Mouse (Mus musculus) hindbrain, embryonic 12.5 days (tissue): Measurements from ENCODE around the gene Kcnip4. TPM values are rescaled to one million over a fixed set of nuclear protein-coding genes. Genes with fewer than 3 reads are reported as not detected.
A peak's percentile ranks its signal among the peaks of the same experiment; 100 is the strongest.

Source experiments
- ATAC-seq: fragments of 200-750 bp; cut with Nextera tagmentation; 2 replicates; pipeline ENCODE4 v1.8.0; 2017; ENCODE audit warnings: moderate TSS enrichment; ENCODE audit not compliant: low FRiP score
- H3K27ac ChIP-seq: fragments of 300-500 bp; sonication (generic); 2 replicates; pipeline ENCODE4 v1.5.1; 2016; ENCODE audit warnings: mild to moderate bottlenecking
- H3K27me3 ChIP-seq: fragments of 300-500 bp; sonication (generic); 2 replicates; pipeline ENCODE4 v1.6.1; 2016; ENCODE audit warnings: mild to moderate bottlenecking
- H3K36me3 ChIP-seq: fragments of 300-500 bp; sonication (generic); 2 replicates; pipeline ENCODE4 v1.6.1; 2016; ENCODE audit warnings: mild to moderate bottlenecking
- H3K4me1 ChIP-seq: fragments of 300-500 bp; sonication (generic); 2 replicates; pipeline ENCODE4 v1.6.1; 2016
- H3K4me2 ChIP-seq: fragments of 300-500 bp; sonication (generic); replicated peaks from 2 replicates; pipeline ENCODE4 v1.6.1; 2016; ENCODE audit warnings: mild to moderate bottlenecking
- H3K4me3 ChIP-seq: fragments of 300-500 bp; sonication (generic); 2 replicates; pipeline ENCODE4 v1.5.1; 2016; ENCODE audit warnings: mild to moderate bottlenecking
- H3K9ac ChIP-seq: fragments of 300-500 bp; sonication (generic); 2 replicates; pipeline ENCODE4 v1.6.1; 2016; ENCODE audit warnings: mild to moderate bottlenecking, moderate library complexity
- H3K9me3 ChIP-seq: fragments of 300-500 bp; sonication (generic); replicated peaks from 2 replicates; pipeline ENCODE4 v1.6.1; 2016; ENCODE audit warnings: mild to moderate bottlenecking
- WGBS: fragments of 180-500 bp; shearing (Covaris S2); methylation state at CpG from one replicate; pipeline ENCODE4 v1.1.7; 2016; 5-methylcytosine and 5-hydroxymethylcytosine counted together
- polyA plus RNA-seq: library from polyadenylated mRNA; unstranded; fragments of >200 nt; fragmentation: Nextera tagmentation; extraction: Ambion mirVana; gene quantifications from 2 replicates; pipeline ENCODE4 v1.2.1, GENCODE M21; 2016

Kcnip4 gene
- polyA plus RNA-seq, 1 experiment from 2014 or later, result 4.8 TPM

DNA sequence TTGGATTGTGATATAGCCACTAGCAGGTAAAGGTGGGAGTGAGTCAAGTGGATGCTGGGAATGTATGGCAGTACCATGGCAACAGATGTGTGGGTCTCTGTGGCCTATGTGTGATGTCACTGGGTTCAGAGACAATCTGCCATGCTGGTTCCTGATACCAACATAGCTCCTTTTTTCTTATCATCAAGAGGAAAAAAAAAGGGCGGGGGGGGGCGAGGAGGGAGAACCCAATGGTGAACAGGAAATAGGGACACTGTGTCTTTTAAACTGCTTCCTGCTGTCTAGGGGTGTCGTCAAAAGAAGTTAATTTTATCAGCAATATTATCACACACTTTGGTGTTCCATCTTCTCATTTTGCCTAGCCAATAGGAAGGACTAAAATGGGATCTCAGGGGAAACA is 1021.6 kb downstream of the Kcnip4 start:
- Histone ChIP-seq H3K9ac (no peak overlapping the region), H3K27me3 (no peaks in the 10 kb centered on the region), H3K36me3 (no peaks in the 10 kb centered on the region), H3K4me2 (no peak overlapping the region), H3K27ac (no peak overlapping the region), H3K4me1 (no peaks in the 10 kb centered on the region), H3K9me3 (no peaks in the 10 kb centered on the region), H3K4me3 (no peak overlapping the region)
- no peak for ATAC-seq
- WGBS, result 89% methylated on average over 3 of the region's 3 CpGs

DNA sequence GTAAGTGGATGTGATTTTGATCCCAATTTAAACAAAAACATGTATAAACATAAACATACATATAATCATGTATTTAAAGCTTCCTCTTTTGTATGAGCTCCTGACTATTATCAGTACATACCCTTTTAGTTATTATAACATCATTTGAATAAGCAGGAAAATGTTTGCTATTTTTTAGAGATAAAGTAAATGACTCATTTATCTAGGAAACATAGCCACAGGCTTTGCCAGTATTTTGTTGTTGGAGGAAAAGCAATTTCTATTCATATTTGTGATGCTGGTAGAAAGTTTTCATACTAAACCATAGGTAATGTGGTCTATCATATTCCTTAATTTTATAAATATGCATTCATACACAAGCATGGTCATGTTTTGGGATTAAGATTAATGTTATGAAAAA is 1022.3 kb downstream of the Kcnip4 start:
- Histone ChIP-seq H3K9ac (no peak overlapping the region), H3K4me1 (no peaks in the 10 kb centered on the region), H3K27me3 (no peaks in the 10 kb centered on the region), H3K4me3 (no peak overlapping the region), H3K36me3 (no peaks in the 10 kb centered on the region), H3K27ac (no peak overlapping the region), H3K9me3 (no peaks in the 10 kb centered on the region), H3K4me2 (no peak overlapping the region)
- ATAC-seq, result no peak

DNA sequence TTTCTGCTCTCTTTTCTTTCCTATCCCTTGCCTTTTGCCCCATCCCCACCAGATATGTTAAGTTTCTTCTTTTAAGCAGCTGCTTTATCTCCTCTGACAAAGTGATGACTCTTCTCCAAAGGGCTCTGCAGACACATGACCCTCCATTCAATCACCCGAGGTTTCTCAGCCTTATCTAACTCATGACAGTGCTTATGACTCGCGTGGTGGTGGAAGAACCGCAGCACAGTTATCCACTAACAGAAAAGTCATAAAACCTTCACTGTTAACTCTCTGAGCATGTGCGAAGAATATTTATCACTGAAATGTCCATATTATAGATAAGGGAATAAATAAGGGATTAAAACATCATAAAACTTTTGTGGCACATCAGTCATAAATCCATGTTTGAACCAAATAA is 1024.5 kb downstream of the Kcnip4 start:
- Histone ChIP-seq H3K4me1 (no peaks in the 10 kb centered on the region), H3K4me2 (no peak overlapping the region), H3K9ac (no peak overlapping the region), H3K27me3 (no peaks in the 10 kb centered on the region), H3K36me3 (no peaks in the 10 kb centered on the region), H3K9me3 (no peaks in the 10 kb centered on the region), H3K27ac (no peak overlapping the region), H3K4me3 (no peak overlapping the region)
- WGBS, result 87% methylated on average over 5 of the region's 5 CpGs
- no peak for ATAC-seq

DNA sequence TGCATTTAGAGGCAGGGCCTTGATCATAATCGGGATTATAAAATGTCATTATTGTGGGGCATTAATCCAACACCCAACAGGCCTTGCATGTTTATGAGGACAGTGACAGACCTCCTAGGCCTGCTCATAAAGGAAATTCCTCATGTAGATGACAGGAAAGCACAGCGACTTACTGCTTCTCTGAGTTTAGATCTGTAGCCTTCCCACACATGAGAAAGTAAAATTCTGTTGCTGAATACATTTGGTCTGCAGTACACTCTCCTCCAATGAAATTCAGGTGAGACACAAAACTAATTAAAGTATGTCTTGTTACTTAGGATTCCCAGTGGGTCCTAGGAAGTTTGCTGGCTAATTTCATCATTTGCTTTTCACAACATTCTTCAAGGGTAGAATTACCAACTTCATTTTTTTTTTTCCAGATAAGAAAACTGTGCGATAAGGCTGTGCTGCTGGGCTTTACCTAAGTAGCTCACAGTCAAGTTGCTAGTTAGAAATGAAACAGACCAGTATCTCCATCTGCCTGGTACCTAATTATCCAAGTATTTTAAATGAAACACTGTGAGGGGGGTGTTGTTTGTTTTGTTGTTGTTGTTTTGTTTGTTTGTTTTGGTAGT is 1033.7 kb downstream of the Kcnip4 start:
- ATAC-seq, result no peak
- H3K27ac ChIP-seq, result no peak overlapping the region
- no peak overlapping the region for H3K4me2 ChIP-seq
- H3K27me3 ChIP-seq, result no peaks in the 10 kb centered on the region
- H3K36me3 ChIP-seq, result no peaks in the 10 kb centered on the region
- H3K4me3 ChIP-seq, result no peak overlapping the region
- H3K9ac ChIP-seq, result no peak overlapping the region
- no peaks in the 10 kb centered on the region for H3K9me3 ChIP-seq
- H3K4me1 ChIP-seq, result peaks cover 7% of the 10 kb centered on the region
- WGBS, result 86% methylated on average over 3 of the region's 3 CpGs

DNA sequence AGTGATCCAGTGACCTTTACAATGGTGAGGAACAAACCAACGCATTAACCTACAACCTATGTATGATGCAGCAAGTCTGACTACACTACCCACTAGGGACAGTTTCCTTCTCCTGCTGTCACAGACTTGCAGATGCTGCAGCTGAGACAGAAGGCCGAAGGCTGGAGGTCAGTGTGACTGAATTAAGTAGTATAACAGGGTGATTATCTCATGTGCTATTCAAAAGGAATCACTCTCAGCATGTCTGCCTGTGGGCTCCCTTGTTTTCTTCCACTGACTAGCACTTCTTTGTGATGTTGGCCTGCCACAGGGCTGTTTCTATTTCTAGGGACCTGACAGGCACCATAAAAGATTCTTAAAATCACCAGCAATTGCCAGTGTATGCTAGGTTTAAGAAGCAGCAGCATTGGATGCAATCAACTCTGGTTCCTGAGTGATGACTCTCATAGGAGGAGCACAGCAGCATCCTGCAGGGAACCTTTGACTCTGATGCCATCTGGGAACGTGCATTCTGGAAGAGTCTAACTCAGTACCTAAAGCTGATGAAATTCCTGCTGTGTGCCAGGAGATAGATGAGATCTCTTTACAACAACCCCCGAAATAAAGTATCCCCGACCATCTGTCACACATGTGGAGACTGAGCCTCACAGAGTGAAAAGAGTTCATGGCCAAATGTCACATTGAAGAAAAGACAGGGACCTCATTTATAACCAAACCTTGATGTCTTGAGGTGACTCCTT is 1035.0 kb downstream of the Kcnip4 start:
- Histone ChIP-seq H3K4me1 (peaks cover 7% of the 10 kb centered on the region), H3K9ac (no peak overlapping the region), H3K27me3 (no peaks in the 10 kb centered on the region), H3K4me2 (no peak overlapping the region), H3K4me3 (no peak overlapping the region), H3K36me3 (no peaks in the 10 kb centered on the region), H3K27ac (no peak overlapping the region), H3K9me3 (no peaks in the 10 kb centered on the region)
- WGBS, result 16% methylated on average over 5 of the region's 5 CpGs
- peak; percentile 48; the same call in 1 of the 2 replicates for ATAC-seq

DNA sequence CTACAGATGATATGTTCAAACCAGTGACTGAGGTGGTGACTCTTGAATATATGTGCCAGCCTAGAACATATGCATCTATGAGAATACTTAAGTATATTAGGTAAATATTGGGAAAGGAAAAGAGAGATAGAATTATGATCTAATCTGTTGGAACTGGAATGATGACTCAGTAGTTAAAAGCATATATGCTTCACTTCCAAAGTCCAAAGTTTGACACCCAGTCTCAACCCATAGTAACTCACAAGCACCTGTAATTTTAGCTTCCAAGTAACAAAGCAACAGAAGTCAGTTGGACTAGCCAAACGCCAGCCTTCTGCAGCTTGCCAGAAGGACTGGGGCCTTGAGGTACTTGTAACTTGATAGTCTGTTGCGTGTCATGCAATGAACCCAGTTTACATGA is 1041.6 kb downstream of the Kcnip4 start:
- Histone ChIP-seq H3K36me3 (no peaks in the 10 kb centered on the region), H3K4me3 (no peak overlapping the region), H3K4me1 (no peaks in the 10 kb centered on the region), H3K4me2 (no peak overlapping the region), H3K9me3 (no peaks in the 10 kb centered on the region), H3K27me3 (no peaks in the 10 kb centered on the region), H3K27ac (no peak overlapping the region), H3K9ac (no peak overlapping the region)
- WGBS, result 84% methylated on average over 2 of the region's 2 CpGs
- ATAC-seq, result no peak

DNA sequence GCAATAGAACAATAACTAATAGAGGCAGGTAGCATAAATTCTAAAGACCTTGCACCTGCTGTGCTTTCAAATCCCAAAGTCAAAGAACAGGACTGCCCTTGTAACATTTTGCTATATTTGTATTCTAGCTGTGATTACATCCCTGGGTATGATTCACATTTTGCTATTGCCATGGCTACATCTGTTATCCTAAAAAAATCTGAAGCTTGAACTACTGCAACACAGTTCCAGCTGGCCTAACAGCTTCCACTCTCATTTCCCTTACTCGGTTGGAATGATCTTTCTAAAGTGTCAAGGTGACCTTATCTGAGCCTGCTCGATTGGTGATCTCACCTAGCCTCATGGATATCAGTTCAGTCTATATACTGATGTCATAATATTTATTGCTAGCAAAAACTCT is 1064.5 kb downstream of the Kcnip4 start:
- H3K36me3 ChIP-seq, result no peaks in the 10 kb centered on the region
- H3K9ac ChIP-seq, result no peak overlapping the region
- no peaks in the 10 kb centered on the region for H3K4me1 ChIP-seq
- no peaks in the 10 kb centered on the region for H3K9me3 ChIP-seq
- WGBS, result 79% methylated on average over 2 of the region's 2 CpGs
- ATAC-seq, result no peak
- H3K27me3 ChIP-seq, result no peaks in the 10 kb centered on the region
- no peak overlapping the region for H3K4me3 ChIP-seq
- no peak overlapping the region for H3K4me2 ChIP-seq
- no peak overlapping the region for H3K27ac ChIP-seq

DNA sequence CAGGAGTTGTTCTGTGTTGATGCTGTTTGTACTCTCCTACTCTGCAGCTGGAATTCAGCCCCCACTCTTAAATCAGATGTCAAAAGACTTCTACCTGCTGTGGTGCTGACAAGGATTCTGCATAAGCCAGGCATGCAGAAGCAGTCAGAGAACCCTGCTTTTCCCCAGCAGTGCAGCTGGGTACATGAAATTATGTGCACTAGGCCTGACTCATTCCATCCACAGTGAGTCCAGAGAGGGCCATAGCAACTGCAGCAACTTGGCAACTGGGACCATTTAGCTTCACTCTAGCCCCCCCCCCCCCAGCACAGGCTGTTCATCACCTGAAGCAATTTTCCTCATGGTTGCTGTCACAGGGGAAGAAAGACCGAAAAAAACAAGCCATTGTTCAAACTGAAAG is 1075.8 kb downstream of the Kcnip4 start:
- no peak for ATAC-seq
- 78% methylated on average over 1 of the region's 1 CpGs for WGBS
- Histone ChIP-seq H3K9ac (no peak overlapping the region), H3K4me3 (no peak overlapping the region), H3K36me3 (no peaks in the 10 kb centered on the region), H3K27ac (no peak overlapping the region), H3K9me3 (no peaks in the 10 kb centered on the region), H3K4me2 (no peak overlapping the region), H3K27me3 (no peaks in the 10 kb centered on the region), H3K4me1 (no peaks in the 10 kb centered on the region)

DNA sequence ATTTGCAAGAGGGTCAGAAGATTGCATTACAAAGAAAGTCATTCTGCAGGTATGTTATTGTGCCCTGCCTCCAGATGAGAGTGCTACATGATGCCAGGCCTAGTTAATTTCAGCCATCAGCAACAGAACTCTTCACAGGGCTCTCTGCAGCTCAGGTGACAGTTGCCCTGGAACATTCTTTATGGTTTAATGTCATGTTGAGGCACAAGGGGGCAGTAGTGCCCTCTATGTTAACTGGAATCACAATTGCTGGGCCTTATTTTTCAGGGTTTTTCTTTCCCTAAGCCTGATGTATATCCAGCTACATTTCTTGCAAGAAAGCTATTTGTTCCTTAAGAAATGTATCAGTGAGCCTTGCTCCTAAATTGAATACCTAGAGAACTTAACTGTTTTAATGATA is 1094.2 kb downstream of the Kcnip4 start:
- Histone ChIP-seq H3K27ac (no peak overlapping the region), H3K36me3 (no peaks in the 10 kb centered on the region), H3K9ac (no peak overlapping the region), H3K4me3 (no peak overlapping the region), H3K4me1 (no peaks in the 10 kb centered on the region), H3K9me3 (no peaks in the 10 kb centered on the region), H3K27me3 (no peaks in the 10 kb centered on the region), H3K4me2 (no peak overlapping the region)
- ATAC-seq, result peak; percentile 50; the same call in 1 of the 2 replicates

DNA sequence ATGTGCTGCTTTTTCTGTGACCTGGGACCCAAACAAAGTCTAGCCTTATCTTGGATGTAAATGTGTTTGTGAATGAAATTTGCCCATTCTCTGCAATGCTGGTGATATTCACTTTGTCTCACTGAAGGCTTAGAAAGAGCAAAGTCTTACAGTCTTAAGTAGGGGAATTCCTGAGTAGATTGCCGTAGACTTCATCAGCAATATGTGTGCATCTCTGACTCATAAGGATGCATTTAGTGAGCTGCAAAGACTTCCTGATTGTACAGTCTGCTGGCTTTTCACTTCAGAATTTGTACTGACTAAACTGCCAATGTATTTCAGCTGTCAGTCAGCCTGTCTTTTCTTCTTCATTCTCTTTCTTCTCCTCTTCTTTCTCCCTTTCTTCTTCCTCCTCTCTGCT is 1102.8 kb downstream of the Kcnip4 start:
- ATAC-seq, result no peak
- H3K9me3 ChIP-seq, result no peaks in the 10 kb centered on the region

DNA sequence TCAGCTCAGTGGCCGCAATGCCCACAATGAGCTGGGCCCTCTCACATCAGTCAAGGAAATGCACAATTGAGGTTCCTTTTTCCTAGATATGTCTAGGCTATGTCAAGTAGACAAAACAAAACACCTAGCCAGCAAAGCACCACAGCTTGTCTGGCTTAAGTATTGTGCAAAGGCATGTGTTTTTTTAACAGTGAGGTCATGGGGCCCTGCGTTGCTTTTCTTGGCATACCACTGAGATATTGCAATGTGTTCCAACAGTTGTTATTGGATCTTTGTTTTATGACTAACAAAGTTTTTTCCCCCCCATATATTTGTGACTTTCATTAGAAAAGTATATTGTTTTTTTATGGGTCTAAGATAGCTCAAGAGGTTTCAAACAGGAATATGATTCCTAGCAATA is 1105.0 kb downstream of the Kcnip4 start:
- 89% methylated on average over 2 of the region's 2 CpGs for WGBS
- Histone ChIP-seq H3K4me2 (no peak overlapping the region), H3K4me1 (no peaks in the 10 kb centered on the region), H3K4me3 (no peak overlapping the region), H3K27me3 (no peaks in the 10 kb centered on the region), H3K9me3 (no peaks in the 10 kb centered on the region), H3K9ac (no peak overlapping the region), H3K36me3 (no peaks in the 10 kb centered on the region), H3K27ac (no peak overlapping the region)
- ATAC-seq, result no peak

More for the DNA sequence above, 1102.8 kb downstream of the Kcnip4 start:
- no peaks in the 10 kb centered on the region for H3K36me3 ChIP-seq
- H3K27me3 ChIP-seq, result no peaks in the 10 kb centered on the region
- H3K4me3 ChIP-seq, result no peak overlapping the region
- H3K4me1 ChIP-seq, result no peaks in the 10 kb centered on the region
- H3K27ac ChIP-seq, result no peak overlapping the region
- H3K4me2 ChIP-seq, result no peak overlapping the region
- WGBS, result 94% methylated on average over 1 of the region's 1 CpGs
- H3K9ac ChIP-seq, result no peak overlapping the region

DNA sequence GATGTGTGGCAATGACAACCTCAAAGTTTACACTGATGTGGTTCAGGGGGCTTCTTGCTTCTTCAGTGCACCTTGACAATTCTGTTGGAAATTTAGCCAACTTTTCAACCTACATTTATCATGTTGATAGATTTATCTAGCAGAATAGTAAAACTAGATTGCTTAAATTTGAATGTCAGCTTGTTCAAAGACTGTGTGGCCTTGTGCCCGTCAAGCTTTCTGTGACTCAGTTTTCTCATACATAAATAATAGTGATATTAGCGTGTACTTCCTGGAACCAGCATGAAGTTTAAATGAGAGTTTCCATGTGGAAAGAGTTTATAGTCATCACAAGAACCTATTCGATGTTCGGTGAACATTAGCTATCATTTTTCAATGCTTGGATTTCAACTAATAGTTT is 1112.4 kb downstream of the Kcnip4 start:
- 95% methylated on average over 4 of the region's 4 CpGs for WGBS
- H3K9me3 ChIP-seq, result no peaks in the 10 kb centered on the region
- no peak overlapping the region for H3K9ac ChIP-seq
- H3K4me3 ChIP-seq, result no peak overlapping the region
- H3K4me1 ChIP-seq, result no peaks in the 10 kb centered on the region
- ATAC-seq, result no peak
- no peak overlapping the region for H3K27ac ChIP-seq
- H3K4me2 ChIP-seq, result no peak overlapping the region
- no peaks in the 10 kb centered on the region for H3K27me3 ChIP-seq
- H3K36me3 ChIP-seq, result no peaks in the 10 kb centered on the region

DNA sequence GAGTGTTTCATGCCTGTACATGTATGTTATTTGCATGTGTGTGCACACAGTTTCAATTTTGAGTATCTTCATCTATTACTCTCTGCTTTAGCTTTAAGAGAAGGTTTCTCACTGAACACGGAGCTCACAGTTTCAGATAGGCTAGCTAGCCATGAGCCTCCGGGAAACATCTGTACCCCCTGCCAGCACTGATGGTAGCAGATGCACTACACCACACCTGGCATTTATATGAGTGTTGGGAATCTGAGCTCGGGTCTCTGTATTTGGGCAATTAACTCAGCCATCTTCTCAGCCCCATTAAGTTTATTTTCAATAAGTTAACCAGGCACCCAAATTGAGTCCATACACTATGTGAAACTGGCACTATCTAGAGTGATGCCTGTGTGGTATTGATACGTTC is 1113.2 kb downstream of the Kcnip4 start:
- Histone ChIP-seq H3K9me3 (no peaks in the 10 kb centered on the region), H3K9ac (no peak overlapping the region), H3K4me1 (no peaks in the 10 kb centered on the region), H3K36me3 (no peaks in the 10 kb centered on the region), H3K4me2 (no peak overlapping the region), H3K27ac (no peak overlapping the region), H3K27me3 (no peaks in the 10 kb centered on the region), H3K4me3 (no peak overlapping the region)
- 83% methylated on average over 4 of the region's 4 CpGs for whole genome bisulfite sequencing
- no peak for ATAC-seq
